Mouse (Mus musculus) neutrophil, adult 65 days (primary cell): ENCODE data around the gene Hoxd8. TPM values are rescaled to one million over a fixed set of nuclear protein-coding genes. Genes with fewer than 3 reads are reported as not detected.

Experiments
- total RNA-seq: library from RNA; stranded (reverse); gene quantifications from 2 replicates; pipeline ENCODE4 v1.2.4, GENCODE M21; 2023

The Hoxd8 gene
- total RNA-seq: not detected in 2 replicates

DNA sequence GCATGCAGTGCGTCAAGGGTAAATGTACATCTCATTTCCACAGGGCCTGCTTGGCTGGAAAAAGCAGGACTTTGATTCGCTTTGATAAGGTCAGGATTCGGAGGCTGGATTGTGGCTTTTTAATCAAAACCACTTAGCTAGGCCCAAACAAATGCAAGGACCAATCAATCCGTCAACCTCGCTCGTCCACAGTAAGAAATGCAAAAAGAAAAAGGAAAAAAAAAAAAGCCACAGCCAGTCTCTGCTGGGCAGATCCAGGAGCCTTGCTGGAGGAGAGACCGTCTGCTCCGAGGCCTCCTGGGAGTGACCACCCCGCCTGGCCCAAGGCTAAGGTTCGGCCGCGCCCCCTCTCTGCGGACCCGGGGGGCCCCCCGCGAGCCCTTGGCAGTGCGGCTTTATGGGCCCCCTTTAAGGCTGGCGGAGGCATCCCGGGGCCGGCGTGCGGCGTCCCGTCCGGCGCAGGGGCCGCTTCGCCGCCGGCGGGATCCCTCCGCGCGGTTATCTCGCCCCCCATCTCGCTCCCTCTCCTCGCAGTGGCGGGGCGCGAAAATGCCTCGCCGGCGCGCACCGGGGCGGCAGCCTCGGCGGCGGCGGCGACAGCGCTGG, at the start of gene Hoxd8:
Gene Hoxd8 (plus strand): TSS at position 223 of the 606 bp plus-strand sequence.

GRCm38 (mm10) chr2:74659507-74660005, 44.9 kb upstream of the Hoxd8 start, which contains the start of gene Evx2:
Gene Evx2 (minus strand): TSS chr2:74659557.

DNA sequence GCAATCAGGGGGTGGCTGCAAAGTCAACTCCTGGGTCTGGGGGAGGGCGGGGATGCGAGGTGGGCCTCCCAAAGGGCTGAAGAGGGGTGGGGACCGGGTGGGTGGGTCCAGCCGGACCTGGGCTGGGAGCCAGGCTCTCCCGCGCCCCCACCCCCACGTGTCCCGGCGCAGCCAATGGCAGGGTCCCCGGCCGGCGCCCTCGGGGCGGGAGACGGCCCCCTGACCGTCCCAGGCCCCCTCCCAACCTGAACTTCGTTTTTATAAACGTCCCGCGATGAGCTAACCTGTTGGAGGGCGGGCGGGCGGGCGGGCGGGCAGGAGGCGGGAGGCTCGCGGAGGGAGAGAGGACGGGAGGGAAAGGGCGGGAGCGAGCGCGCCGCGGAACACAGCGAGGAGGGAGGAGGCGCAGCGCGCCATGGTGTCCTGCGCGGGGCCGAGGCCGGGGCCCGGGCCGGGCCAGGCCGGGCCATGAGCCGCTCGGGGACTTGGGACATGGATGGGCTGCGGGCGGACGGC, 36.5 kb upstream of the Hoxd8 start, which contains the start of gene Hoxd13:
Gene Hoxd13 (plus strand): TSS at position 469 of the 516 bp plus-strand sequence.

DNA sequence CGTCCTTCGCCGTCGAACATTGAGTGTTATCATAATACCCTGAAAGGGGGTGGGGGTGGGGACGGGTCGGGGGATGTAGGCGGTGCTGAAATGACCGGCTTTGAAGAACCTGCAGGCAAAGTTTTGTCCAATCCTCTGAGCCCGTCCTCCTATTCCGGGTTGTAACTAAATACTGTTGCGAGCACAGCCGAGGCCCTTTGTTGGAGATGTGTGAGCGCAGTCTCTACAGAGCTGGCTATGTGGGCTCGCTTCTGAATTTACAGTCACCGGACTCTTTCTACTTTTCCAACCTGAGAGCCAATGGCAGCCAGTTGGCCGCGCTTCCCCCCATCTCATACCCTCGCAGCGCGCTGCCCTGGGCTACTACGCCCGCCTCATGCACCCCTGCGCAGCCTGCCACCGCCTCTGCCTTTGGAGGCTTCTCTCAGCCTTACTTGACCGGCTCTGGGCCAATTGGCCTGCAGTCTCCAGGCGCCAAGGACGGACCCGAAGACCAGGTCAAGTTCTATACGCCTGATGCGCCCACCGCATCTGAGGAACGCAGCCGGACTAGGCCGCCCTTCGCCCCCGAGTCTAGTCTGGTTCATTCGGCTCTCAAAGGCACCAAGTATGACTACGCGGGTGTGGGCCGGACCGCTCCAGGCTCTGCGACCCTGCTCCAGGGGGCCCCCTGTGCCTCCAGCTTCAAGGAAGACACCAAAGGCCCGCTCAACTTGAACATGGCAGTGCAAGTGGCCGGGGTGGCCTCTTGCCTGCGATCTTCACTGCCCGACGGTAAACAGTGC, 29.3 kb upstream of the Hoxd8 start, which contains the start of gene Hoxd12:
Gene Hoxd12 (plus strand): TSS at position 133 of the 785 bp plus-strand sequence.

DNA sequence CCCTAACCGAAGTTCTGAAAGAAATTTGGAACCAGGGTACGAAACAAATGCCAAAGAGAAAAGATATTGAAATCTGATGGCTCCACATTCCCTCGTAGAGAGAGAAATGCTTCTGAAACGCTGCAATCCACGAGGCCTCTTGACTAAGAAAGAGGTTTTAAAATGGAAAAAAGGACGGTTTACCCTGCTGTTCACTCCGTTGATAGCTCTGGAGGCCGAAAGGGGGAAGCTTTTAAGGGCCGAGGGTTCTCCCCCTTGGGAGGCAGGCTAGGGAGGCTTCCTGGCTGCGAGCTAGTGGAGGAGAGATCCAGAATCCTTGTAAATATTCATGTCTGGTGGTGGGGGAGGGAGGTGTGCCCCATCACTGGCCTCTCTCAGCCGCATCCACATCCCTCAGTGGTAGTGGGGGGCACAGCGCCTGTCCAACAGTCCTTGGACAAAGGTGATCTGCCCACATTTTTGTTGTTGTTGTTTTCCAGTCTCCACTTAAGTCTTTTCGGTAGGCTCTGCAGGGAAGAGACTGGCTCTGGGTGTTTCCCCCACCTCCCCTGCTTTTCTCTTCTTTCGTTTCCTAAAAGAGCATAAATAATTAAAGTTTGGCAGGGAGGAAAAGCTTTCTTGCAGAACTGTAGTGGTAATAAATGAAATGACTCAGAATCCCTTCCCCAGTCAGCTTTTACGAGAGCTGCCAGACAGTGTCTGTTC, 25.4 kb upstream of the Hoxd8 start, which contains the start of gene Hoxd11:
Gene Hoxd11 (plus strand): TSS at position 667 of the 705 bp plus-strand sequence.

DNA sequence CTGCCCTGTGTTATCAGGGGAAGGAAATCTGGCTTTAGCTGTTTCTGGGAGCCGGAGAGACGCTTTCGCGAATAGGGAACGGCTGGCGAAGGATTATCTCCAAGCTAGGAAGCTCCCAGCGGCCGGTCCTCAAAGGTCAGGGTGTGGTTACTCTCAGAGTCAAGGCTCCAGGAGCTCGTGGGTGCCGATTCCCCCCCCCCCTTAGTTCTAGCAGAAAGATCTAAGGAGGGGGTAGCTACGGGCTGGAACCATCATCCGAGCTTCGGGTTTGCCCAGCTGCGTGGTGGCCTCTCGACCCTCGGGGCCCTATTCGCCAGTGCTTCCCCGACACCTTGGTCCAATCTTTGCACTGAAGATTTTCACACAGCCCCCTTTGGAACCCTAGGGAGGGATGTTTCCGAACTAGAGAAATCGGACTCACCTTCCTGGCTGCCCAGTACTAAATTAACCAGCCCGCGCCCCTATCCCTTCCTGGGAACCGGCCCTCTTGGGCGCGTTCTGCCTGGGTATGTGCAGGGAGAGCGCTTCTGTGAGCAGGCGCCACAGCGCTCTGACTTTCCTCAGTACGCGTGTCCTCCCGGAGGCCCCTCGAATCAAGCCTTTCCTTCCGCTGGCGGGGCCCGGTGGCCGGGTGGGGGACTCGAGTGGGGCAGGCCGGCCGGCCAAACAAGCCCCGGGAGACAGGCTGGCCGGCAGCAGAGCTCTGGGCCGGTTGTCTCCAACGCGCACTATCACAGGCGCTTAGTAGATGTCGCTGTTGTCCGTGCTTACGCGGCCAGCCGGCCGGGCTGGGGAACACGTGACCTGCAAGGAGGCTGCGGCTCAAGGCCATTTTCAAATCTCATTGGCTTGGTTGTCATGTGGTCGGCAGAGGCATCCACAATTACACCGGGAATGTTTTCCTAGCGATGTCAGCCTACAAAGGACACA, 13.1 kb upstream of the Hoxd8 start, which contains the start of gene Hoxd10:
Gene Hoxd10 (plus strand): TSS at position 903 of the 930 bp plus-strand sequence.

GRCm38 (mm10) chr2:74697567-74698121, 6.8 kb upstream of the Hoxd8 start, which contains the start of gene Hoxd9:
Gene Hoxd9 (plus strand): TSS chr2:74697727.

DNA sequence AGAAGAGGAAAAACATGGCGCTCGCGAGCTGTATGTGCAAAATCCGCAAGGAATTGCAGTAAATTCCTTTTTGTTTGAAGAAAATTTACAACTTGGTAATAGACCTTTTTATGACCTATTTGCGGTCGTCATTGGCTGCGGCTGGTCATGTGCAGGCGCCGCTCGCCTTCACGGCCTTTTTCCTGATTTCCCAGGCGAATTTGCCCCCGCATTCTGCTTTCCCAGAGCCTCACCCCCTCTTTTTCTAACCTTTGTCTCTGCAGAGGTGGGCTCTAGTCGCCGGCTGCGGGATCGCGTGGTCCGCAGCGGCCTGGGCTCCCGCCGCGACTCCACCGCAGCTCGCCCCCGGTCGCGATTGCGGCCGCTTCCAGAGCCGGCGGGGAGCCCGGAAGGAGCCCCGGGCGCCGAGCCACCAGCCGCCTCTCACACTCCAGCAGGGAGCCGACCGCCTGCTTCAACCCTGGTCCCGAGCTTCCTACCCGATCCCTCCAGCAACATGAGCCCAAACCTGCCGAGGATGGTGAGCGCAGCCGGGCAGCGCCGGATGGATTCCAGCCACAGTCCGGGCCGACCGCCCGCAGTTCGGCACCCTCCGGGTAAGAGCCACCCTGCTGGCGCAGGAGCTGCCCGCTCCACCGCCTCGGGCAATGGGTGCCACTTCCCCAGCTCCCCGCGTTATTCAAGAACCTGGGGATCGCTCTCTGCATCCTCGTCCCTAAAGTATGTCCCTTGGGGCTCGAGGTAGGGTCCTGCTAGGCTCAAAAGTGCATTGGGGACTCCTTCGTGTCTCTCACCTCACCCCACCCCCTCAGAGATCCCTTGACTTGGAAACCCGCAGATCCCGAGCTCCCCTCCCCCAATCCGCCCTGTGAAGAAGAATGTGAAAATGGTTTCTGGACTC, 7.6 kb downstream of the Hoxd8 start, which contains the start of the genes Hoxd3 and Hoxd4:
Gene Hoxd3 (plus strand): TSS at position 207 of the 901 bp plus-strand sequence.
Gene Hoxd4 (plus strand): TSS at position 209 of the 901 bp plus-strand sequence.

DNA sequence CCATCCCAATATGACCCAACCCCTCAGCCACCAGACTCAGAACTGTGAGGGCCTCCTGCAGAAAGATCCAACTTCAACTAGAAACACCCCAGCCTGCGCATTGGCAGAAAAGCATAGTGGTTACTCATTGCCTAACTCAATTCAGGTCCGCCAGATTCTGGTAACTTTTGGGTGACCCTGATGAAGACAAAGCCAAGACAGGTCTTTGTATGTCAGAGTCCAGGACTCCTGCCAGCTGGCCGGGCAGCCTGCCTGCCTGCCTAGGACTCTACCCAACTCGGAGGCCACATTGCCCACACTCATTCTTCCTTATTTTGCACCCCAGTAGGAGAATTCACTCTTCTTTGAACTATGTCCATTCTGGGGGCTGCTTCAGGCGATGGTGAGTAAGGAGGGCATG, 22.1 kb downstream of the Hoxd8 start, which contains the start of gene Gm28230:
Gene Gm28230 (plus strand): TSS at position 178 of the 400 bp plus-strand sequence.

Other genes with a start within 250 kb of the Hoxd8 start
- 46.7 and 68.0 TPM in 2 replicates for gene Lnpk, start 125.2 kb upstream of the Hoxd8 start, total RNA-seq
- not detected in 2 replicates for gene Evx2, start 45.1 kb upstream of the Hoxd8 start, total RNA-seq
- not detected in 2 replicates for gene Hoxd13, start 36.3 kb upstream of the Hoxd8 start, total RNA-seq
- not detected in 2 replicates for gene Hoxd12, start 29.6 kb upstream of the Hoxd8 start, total RNA-seq
- gene Hoxd11, start 25.1 kb upstream of the Hoxd8 start, total RNA-seq: not detected in 2 replicates
- gene Hoxd10, start 12.7 kb upstream of the Hoxd8 start, total RNA-seq: not detected in 2 replicates
- not detected in 2 replicates for gene Hoxd9, start 6.9 kb upstream of the Hoxd8 start, total RNA-seq
- not detected in 2 replicates for gene Hoxd3, start 7.3 kb downstream of the Hoxd8 start, total RNA-seq
- gene Hoxd4, start 7.3 kb downstream of the Hoxd8 start, total RNA-seq: not detected in 2 replicates
- not detected in 2 replicates for gene Gm28230, start 22.1 kb downstream of the Hoxd8 start, total RNA-seq
- not detected in 2 replicates for gene Hoxd1, start 58.4 kb downstream of the Hoxd8 start, total RNA-seq
- 8.9 and 13.5 TPM in 2 replicates for gene Mtx2, start 121.2 kb downstream of the Hoxd8 start, total RNA-seq